Mouse (Mus musculus): ENCODE data around the gene Wnt10b. TPM values are rescaled to one million over a fixed set of nuclear protein-coding genes. Genes with fewer than 3 reads are reported as not detected.

The Wnt10b gene
- total RNA-seq, 2 experiments from 2014 or later: 0.51 to 0.66 TPM

- Histone ChIP-seq H3K27ac (no peak overlapping the region), H3K4me3 (no peak overlapping the region)
- intact Hi-C loops (cut with DNase I): no loop called here
- TF ChIP-seq CTCF (IDR thresholded peaks at IDR 0.05): no peak
- DNase-seq (ENCODE audit: extremely low spot score in 1 of 2, low spot score in 2 of 2): no peak
Measured at GRCm38 (mm10) chr15:98722191-98722590, 55.8 kb downstream of the Wnt10b start.

Other genes with a start within 250 kb of the Wnt10b start
- 10 to 100 TPM; 55.1 to 56.7 TPM for gene Kansl2, start 243.9 kb downstream of the Wnt10b start, total RNA-seq (2021)
- gene Ccnt1, start 207.2 kb downstream of the Wnt10b start, total RNA-seq (2021): 10 to 100 TPM; 40.3 to 45.8 TPM
- not detected for gene 4930415O20Rik, start 207.1 kb downstream of the Wnt10b start, total RNA-seq (2021)
- gene Adcy6, start 168.1 kb downstream of the Wnt10b start, total RNA-seq (2021): 10 to 100 TPM; 52.7 to 57.4 TPM
- 100 to 1,000 TPM; 271 to 291 TPM for gene Cacnb3, start 147.3 kb downstream of the Wnt10b start, total RNA-seq (2021)
- 10 to 100 TPM; 84.4 to 90.2 TPM for gene Ddx23, start 115.3 kb downstream of the Wnt10b start, total RNA-seq (2021)
- gene Rnd1, start 100.7 kb downstream of the Wnt10b start, total RNA-seq (2021): 10 to 100 TPM; 27.4 to 27.7 TPM
- gene Ccdc65, start 69.9 kb downstream of the Wnt10b start, total RNA-seq (2021): 10 to 100 TPM; 11.2 TPM
- 1 to 10 TPM; 1.9 TPM for gene Fkbp11, start 50.0 kb downstream of the Wnt10b start, total RNA-seq (2021)
- gene Arf3, start 14.9 kb downstream of the Wnt10b start, total RNA-seq (2021): 100 to 1,000 TPM; 749 to 756 TPM
- gene Wnt1, start 11.7 kb upstream of the Wnt10b start, total RNA-seq (2021): under 1 TPM in 1 of 2 experiments, not detected in 1; 0.14 TPM
- gene Ddn, start 31.3 kb upstream of the Wnt10b start, total RNA-seq (2021): 100 to 1,000 TPM; 739 to 834 TPM
- gene Prkag1, start 53.4 kb upstream of the Wnt10b start, total RNA-seq (2021): 10 to 100 TPM; 46.1 to 52.3 TPM
- 100 to 1,000 TPM; 100 to 101 TPM for gene Kmt2d, start 93.1 kb upstream of the Wnt10b start, total RNA-seq (2021)
- 10 to 100 TPM; 11.8 to 12.1 TPM for gene Rhebl1, start 116.4 kb upstream of the Wnt10b start, total RNA-seq (2021)
- under 1 TPM in 1 of 2 experiments, not detected in 1; 0.28 TPM for gene Dhh, start 120.4 kb upstream of the Wnt10b start, total RNA-seq (2021)
- 10 to 100 TPM; 17.8 to 19.1 TPM for gene Lmbr1l, start 140.1 kb upstream of the Wnt10b start, total RNA-seq (2021)
- gene Tuba1b, start 156.4 kb upstream of the Wnt10b start, total RNA-seq (2021): 100 to 1,000 TPM; 509 to 550 TPM
- not detected for gene Gm49450, start 175.4 kb upstream of the Wnt10b start, total RNA-seq (2021)
- gene Tuba1a, start 175.6 kb upstream of the Wnt10b start, total RNA-seq (2021): 100 to 1,000 TPM; 817 to 827 TPM

Measured in left cerebral cortex, adult 2 months (tissue).